Mouse (Mus musculus): ENCODE measurements around the gene Tnfsf12.
"Not testable (repeated sequence)": the region's sequence is repeated elsewhere in the genome, so short reads cannot be mapped to it uniquely, and the experiment has no call there.

The Tnfsf12 gene

GRCm38 (mm10) chr11:69704613-69705010 is 9.0 kb upstream of the Tnfsf12 start:
- DNase-seq (ENCODE audit: low read depth, low spot score), result peak; percentile 78

GRCm38 (mm10) chr11:69703814-69704612 is 8.4 kb upstream of the Tnfsf12 start:
- peak; percentile 92 for DNase-seq (ENCODE audit: low read depth, low spot score)

- DNase-seq (ENCODE audit: low read depth, low spot score), result not testable (repeated sequence)
These were observed 7.7 kb upstream of the Tnfsf12 start for GRCm38 (mm10) chr11:69703381-69703780.

GRCm38 (mm10) chr11:69702886-69703285 is 7.2 kb upstream of the Tnfsf12 start:
- DNase-seq (ENCODE audit: low read depth, low spot score), result not testable (repeated sequence)

GRCm38 (mm10) chr11:69699595-69699994 is 3.9 kb upstream of the Tnfsf12 start:
- DNase-seq (ENCODE audit: low read depth, low spot score), result no peak

- peak; percentile 91 for DNase-seq (ENCODE audit: low read depth, low spot score)
These were observed 2.9 kb upstream of the Tnfsf12 start for GRCm38 (mm10) chr11:69698574-69698973.

- no peak for DNase-seq (ENCODE audit: low read depth, low spot score)
These were observed 1.7 kb upstream of the Tnfsf12 start for GRCm38 (mm10) chr11:69697396-69697795.

GRCm38 (mm10) chr11:69695046-69695360 is 646 bp downstream of the Tnfsf12 start:
- DNase-seq (ENCODE audit: low read depth, low spot score), result no peak

- no peak for DNase-seq (ENCODE audit: low read depth, low spot score)
These were observed 2.2 kb downstream of the Tnfsf12 start for GRCm38 (mm10) chr11:69693421-69693965.

GRCm38 (mm10) chr11:69692863-69693262 is 2.8 kb downstream of the Tnfsf12 start:
- DNase-seq (ENCODE audit: low read depth, low spot score), result no peak

GRCm38 (mm10) chr11:69692196-69692811 is 3.3 kb downstream of the Tnfsf12 start:
- no peak for DNase-seq (ENCODE audit: low read depth, low spot score)

- DNase-seq (ENCODE audit: low read depth, low spot score), result peak; percentile 67
These were observed 5.8 kb downstream of the Tnfsf12 start for GRCm38 (mm10) chr11:69689891-69690290.

GRCm38 (mm10) chr11:69687061-69687460 is 8.6 kb downstream of the Tnfsf12 start:
- DNase-seq (ENCODE audit: low read depth, low spot score), result no peak

- peak; percentile 60 for DNase-seq (ENCODE audit: low read depth, low spot score)
These were observed 9.3 kb downstream of the Tnfsf12 start for GRCm38 (mm10) chr11:69686377-69686776.

- no peak for DNase-seq (ENCODE audit: low read depth, low spot score)
These were observed 10.0 kb downstream of the Tnfsf12 start, which contains the start of gene Tnfsf13 for GRCm38 (mm10) chr11:69685526-69686148. Gene Tnfsf13 (minus strand): TSS chr11:69685784.

GRCm38 (mm10) chr11:69684936-69685335 is 10.7 kb downstream of the Tnfsf12 start:
- no peak for DNase-seq (ENCODE audit: low read depth, low spot score)

- DNase-seq (ENCODE audit: low read depth, low spot score), result no peak
These were observed 11.4 kb downstream of the Tnfsf12 start for GRCm38 (mm10) chr11:69684128-69684745.

- DNase-seq (ENCODE audit: low read depth, low spot score), result no peak
These were observed 12.1 kb downstream of the Tnfsf12 start for GRCm38 (mm10) chr11:69683576-69683975.

GRCm38 (mm10) chr11:69682840-69683533 is 12.7 kb downstream of the Tnfsf12 start:
- peak; percentile 94 for DNase-seq (ENCODE audit: low read depth, low spot score)

GRCm38 (mm10) chr11:69682209-69682839 is 13.3 kb downstream of the Tnfsf12 start:
- DNase-seq (ENCODE audit: low read depth, low spot score), result no peak
